In the genomic region with DNA sequence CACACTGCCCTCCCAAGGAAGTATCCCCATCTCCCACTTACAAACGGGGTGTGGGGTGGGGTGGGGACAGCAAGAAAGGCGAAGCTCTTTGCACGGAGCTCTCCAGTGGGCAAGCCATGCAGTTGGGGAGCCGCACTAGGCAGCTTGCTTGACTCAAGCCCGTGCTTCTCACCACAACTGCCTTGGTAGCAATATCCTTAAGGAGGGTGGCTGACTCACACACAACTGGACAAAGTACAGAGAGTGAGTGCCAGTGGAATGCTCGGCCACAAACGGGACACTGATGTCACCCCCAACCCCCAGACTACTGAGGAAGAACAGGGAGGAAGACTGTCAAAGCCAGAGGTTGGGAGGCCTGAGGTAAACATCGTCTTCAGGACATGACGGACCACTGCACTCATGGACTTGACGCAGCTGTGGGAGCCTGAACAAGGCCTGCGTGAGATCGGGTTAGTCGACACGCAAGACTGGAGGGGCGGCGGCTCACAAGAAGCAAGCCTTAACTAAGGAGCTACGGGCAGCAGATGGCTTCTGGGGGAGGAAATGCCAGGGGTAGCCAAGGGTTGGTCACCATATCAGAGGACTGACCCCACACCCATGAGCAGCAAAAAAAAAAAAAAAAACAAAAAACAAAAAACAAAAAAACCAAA, we compare ENCODE assay signal across 31 mouse cellular contexts. TPM values are rescaled to one million over a fixed set of nuclear protein-coding genes. Genes with fewer than 3 reads are reported as not detected.
DNase-seq lines count a peak whose midpoint lies in the region; ATAC-seq and TF ChIP-seq lines count a peak whose summit lies in the region.
"Had no signal": no experiment of that assay in that cellular context is flagged by ENCODE, and none has a peak within 500 bp of the region (broad histone marks: within the 10 kb centered on the region; RNA-seq: fewer than 3 reads in every experiment).

No protein-coding gene starts in this region.

- no peaks in the 10 kb centered on the region for H3K9me3 ChIP-seq in intestine, embryonic 15.5 days
- H3K9me3 ChIP-seq in kidney, postnatal 0 days (replicated peaks; ENCODE audit: low read length), result no peaks in the 10 kb centered on the region
- H3K9me3 ChIP-seq: embryonic facial prominence, embryonic 13.5 days; forebrain, embryonic 10.5 days; heart, embryonic 13.5 days; limb, embryonic 12.5 days; liver, embryonic 15.5 days had no signal

- H3K9ac ChIP-seq in intestine, embryonic 15.5 days, result no peak overlapping the region
- H3K9ac ChIP-seq in kidney, postnatal 0 days (ENCODE audit: low read depth, low read length), result no peak overlapping the region
- H3K9ac ChIP-seq: embryonic facial prominence, embryonic 13.5 days; heart, embryonic 13.5 days; hindbrain, embryonic 14.5 days; limb, embryonic 12.5 days; liver, embryonic 15.5 days; lung, embryonic 14.5 days had no signal

- H3K4me2 ChIP-seq in intestine, embryonic 15.5 days (replicated peaks), result no peak overlapping the region
- no peak overlapping the region for H3K4me2 ChIP-seq in kidney, postnatal 0 days (ENCODE audit: low read length)
- H3K4me2 ChIP-seq: embryonic facial prominence, embryonic 13.5 days; heart, embryonic 13.5 days; hindbrain, embryonic 14.5 days; limb, embryonic 12.5 days; liver, embryonic 15.5 days; lung, embryonic 14.5 days had no signal

- peak; percentile 40 for DNase-seq in retina, postnatal 1 day
- no peak for DNase-seq in retina, embryonic 14.5 days (ENCODE audit: low spot score)
- DNase-seq in kidney, postnatal 0 days (ENCODE audit: low spot score), result peak; percentile 30
- DNase-seq in adipocyte (ENCODE audit: low spot score), result no peak
- DNase-seq: adrenal gland, adult 2 months; adrenal gland, postnatal 36 days; cerebellum, adult 18-20 months; cerebellum, postnatal 10 days; heart, adult 2 months; heart, postnatal 10 days; lung, embryonic 14.5 days; lung, postnatal 14 days; midbrain, embryonic 14.5 days; right cerebral cortex, adult 18-20 months; right cerebral cortex, postnatal 4 days; thymus, adult 18-20 months; thymus, postnatal 36 days had no signal

- WGBS in intestine, embryonic 15.5 days, result 76% methylated on average over 17 of the region's 17 CpGs
- WGBS in kidney, postnatal 0 days, result 59% methylated on average over 17 of the region's 17 CpGs

- peak; percentile 65; the same call in 1 of the 2 replicates for ATAC-seq in intestine, embryonic 15.5 days
- ATAC-seq in kidney, postnatal 0 days (replicated peaks; ENCODE audit: low FRiP score, low read depth), result no peak; the same call in 1 of the 2 replicates
- no peak for ATAC-seq in activated CD4-positive, CD25-positive, alpha-beta regulatory T cell, adult 4 months
- ATAC-seq: forebrain, embryonic 16.5 days; inflammation-experienced regulatory T-cells, adult 6 months had no signal

- H3K4me3 ChIP-seq in intestine, embryonic 15.5 days (replicated peaks), result no peak overlapping the region
- H3K4me3 ChIP-seq in kidney, postnatal 0 days (replicated peaks; ENCODE audit: low read depth, low read length), result no peak overlapping the region
- H3K4me3 ChIP-seq: embryonic facial prominence, embryonic 13.5 days; forebrain, embryonic 10.5 days; heart, adult 2 months; heart, embryonic 13.5 days; left cerebral cortex, adult 2 months; limb, embryonic 12.5 days; liver, embryonic 15.5 days had no signal

- TF ChIP-seq CTCF in kidney, postnatal 0 days (IDR thresholded peaks at IDR 0.05; ENCODE audit: low read depth), result no peak

- no peaks in the 10 kb centered on the region for H3K27me3 ChIP-seq in intestine, embryonic 15.5 days (replicated peaks)
- no peaks in the 10 kb centered on the region for H3K27me3 ChIP-seq in kidney, postnatal 0 days (ENCODE audit: insufficient read depth, low read length)
- H3K27me3 ChIP-seq: embryonic facial prominence, embryonic 13.5 days; heart, embryonic 13.5 days; limb, embryonic 12.5 days; liver, embryonic 15.5 days had no signal

- peaks cover 19% of the 10 kb centered on the region for H3K4me1 ChIP-seq in intestine, embryonic 15.5 days (replicated peaks)
- H3K4me1 ChIP-seq in kidney, postnatal 0 days (replicated peaks; ENCODE audit: insufficient read depth, low read length), result peaks cover 12% of the 10 kb centered on the region; the same call in 1 of the 2 replicates
- H3K4me1 ChIP-seq: forebrain, embryonic 10.5 days; limb, embryonic 12.5 days; liver, embryonic 15.5 days had no signal

- H3K36me3 ChIP-seq in intestine, embryonic 15.5 days, result no peaks in the 10 kb centered on the region
- no peaks in the 10 kb centered on the region for H3K36me3 ChIP-seq in kidney, postnatal 0 days (ENCODE audit: insufficient read depth, low read length)
- H3K36me3 ChIP-seq: heart, embryonic 13.5 days; limb, embryonic 12.5 days; liver, embryonic 15.5 days had no signal

- no peak overlapping the region for H3K27ac ChIP-seq in intestine, embryonic 15.5 days
- peak overlapping the region; percentile 56 for H3K27ac ChIP-seq in kidney, postnatal 0 days
- H3K27ac ChIP-seq: embryonic facial prominence, embryonic 13.5 days; forebrain, embryonic 10.5 days; heart, adult 2 months; heart, embryonic 13.5 days; hindbrain, embryonic 14.5 days; left cerebral cortex, adult 2 months; limb, embryonic 12.5 days; liver, embryonic 15.5 days; stomach, postnatal 0 days had no signal

RNA-seq across cellular contexts. Expression of a gene that starts 36.1 kb away (rescaled TPM):
- polyA plus RNA-seq in intestine, embryonic 15.5 days (2015; fragmentation: Nextera tagmentation; extraction: Ambion mirVana), result 26.2 and 27.3 TPM in 2 replicates
- polyA plus RNA-seq in kidney, postnatal 0 days (2015; fragmentation: Nextera tagmentation; extraction: Ambion mirVana), result 0.51 and 0.54 TPM in 2 replicates
- polyA plus RNA-seq in activated CD4-positive, CD25-positive, alpha-beta regulatory T cell, adult 4 months (2017; shearing (Covaris generic)), result not detected
- polyA plus RNA-seq: G1E; liver, adult 2 months had no signal

Comparison
In these comparisons a context has a peak if more than half of its experiments do, and no peak if none do; other contexts are left out.
1. DNase-seq: peak in retina, postnatal 1 day (single experiment) and kidney, postnatal 0 days (single experiment); none in retina, embryonic 14.5 days (single experiment) and adipocyte (single experiment).
2. RNA of a gene that starts 36.1 kb away (polyA plus RNA-seq): 26.2 to 27.3 TPM in intestine, embryonic 15.5 days; 0.51 to 0.54 TPM in kidney, postnatal 0 days and not detected in activated CD4-positive, CD25-positive, alpha-beta regulatory T cell, adult 4 months; every median in the first group is over 10 times any median in the second.